Mouse (Mus musculus): ENCODE results near the gene Tmem243.

Tmem243 gene

GRCm38 (mm10) chr5:9100207-9100848 is at the start of gene Tmem243:
Gene Tmem243 (plus strand): TSS chr5:9100668.
- peak; percentile 94 for DNase-seq

- DNase-seq = peak; percentile 73
Observed at GRCm38 (mm10) chr5:9056020-9056660, 44.3 kb upstream of the Tmem243 start.

- no peak for DNase-seq
Observed at GRCm38 (mm10) chr5:9057277-9057879, 43.1 kb upstream of the Tmem243 start.

DNA sequence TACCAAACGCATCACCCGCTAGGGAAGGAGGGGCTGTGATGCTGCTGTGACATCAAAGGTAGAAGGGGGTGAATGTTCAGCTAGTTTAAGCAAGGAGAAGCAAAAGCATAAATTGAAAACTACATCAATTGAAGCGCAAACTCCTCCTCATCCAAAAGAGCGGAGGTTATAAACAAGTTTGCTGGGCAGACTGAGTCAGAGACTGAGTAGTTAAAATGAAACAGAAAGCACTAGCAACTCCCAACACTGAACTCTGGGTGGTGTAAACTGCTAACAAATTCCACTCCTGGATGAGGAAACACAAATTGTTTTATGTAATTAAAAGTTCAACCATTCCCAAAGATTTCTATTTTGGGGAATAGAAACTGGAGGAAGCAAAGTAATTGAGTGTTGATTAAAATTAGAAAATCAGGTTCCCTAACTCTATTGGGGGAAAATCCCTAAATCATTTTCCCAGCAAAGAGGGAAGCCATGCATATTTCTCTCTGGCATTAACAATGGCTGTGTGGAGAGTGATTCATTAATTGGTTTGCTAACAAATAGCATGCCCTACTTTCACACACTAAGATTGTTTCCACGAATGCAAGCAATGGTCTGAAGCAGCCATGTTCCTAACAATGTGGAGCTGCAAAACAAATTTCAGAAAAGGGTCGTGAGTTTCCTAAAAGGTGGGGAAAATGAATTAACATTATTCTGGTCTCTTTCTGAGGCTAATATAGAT is 41.0 kb upstream of the Tmem243 start:
- no peak for DNase-seq

- no peak for DNase-seq
Observed at GRCm38 (mm10) chr5:9060228-9060627, 40.2 kb upstream of the Tmem243 start.

DNA sequence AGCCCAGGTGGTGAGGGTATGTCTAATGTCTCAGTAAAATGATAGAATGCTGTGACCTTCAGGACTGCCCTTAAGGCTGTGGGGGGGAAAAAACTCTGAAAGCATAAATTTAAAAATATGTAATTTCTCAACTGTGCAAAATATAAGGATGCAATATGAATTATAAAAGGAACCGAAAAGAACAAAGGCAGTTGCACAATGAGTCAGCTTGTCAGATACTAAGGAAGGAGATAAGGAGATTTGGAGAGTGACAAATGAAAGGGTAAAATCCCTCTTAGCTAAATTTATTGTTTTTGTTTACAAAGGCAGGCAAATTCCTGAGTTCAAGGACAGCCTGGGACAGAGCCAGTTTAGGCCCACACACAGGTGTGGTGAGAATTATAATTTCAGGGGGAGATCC is 36.3 kb upstream of the Tmem243 start:
- no peak for DNase-seq

- peak; percentile 23 for DNase-seq
Observed at GRCm38 (mm10) chr5:9068886-9069285, 31.6 kb upstream of the Tmem243 start.

DNA sequence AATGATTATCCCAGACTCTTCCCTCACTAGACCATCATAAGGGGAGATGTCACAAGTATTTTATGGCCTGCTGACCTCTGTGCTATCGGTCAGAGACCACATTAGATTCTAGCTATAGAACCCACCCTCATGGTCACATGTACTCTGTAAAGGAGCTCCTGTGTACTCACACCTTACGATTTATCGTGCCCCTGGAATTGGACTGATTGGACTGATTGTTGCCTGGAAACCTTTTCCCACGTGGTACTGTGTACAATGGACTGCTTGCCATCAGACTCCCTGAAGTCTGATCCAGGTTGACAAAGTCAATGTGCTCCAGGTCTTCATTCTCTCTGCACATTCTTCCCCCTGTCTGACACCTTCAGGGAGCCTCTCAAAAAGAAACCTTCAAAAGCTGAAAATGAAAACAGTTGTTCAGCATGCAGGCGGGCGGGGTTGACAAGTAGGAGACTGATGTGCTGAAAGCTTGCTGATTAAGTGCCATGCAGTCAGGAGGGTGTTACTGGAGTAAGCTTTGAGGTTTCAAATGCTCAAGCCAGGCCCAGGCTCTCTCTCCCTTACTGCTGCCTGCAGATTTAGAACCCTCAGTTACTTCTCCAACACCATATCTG is 30.8 kb upstream of the Tmem243 start:
- DNase-seq = no peak

DNA sequence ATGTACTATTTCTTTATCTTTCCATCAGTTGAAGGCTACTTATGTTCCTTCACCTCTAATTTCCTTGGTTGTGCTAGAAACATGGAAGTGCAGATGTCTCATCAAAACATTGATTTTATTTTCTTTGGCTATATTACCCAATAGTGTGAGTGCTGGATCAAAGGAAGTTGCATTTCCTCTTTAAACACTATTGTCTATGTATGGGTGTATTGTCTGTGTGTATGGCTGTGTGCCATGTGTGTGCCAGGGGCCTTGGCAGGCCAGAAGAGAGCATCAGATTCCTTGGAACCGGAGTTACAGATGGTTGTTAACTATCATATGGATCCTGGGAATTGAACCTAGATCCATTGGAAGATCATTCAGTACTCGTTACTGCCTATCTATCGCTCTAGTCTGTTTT is 29.1 kb upstream of the Tmem243 start:
- no peak for DNase-seq

GRCm38 (mm10) chr5:9073177-9073854 is 27.2 kb upstream of the Tmem243 start:
- DNase-seq = peak; percentile 25

GRCm38 (mm10) chr5:9079773-9080501 is 20.5 kb upstream of the Tmem243 start:
- no peak for DNase-seq

DNA sequence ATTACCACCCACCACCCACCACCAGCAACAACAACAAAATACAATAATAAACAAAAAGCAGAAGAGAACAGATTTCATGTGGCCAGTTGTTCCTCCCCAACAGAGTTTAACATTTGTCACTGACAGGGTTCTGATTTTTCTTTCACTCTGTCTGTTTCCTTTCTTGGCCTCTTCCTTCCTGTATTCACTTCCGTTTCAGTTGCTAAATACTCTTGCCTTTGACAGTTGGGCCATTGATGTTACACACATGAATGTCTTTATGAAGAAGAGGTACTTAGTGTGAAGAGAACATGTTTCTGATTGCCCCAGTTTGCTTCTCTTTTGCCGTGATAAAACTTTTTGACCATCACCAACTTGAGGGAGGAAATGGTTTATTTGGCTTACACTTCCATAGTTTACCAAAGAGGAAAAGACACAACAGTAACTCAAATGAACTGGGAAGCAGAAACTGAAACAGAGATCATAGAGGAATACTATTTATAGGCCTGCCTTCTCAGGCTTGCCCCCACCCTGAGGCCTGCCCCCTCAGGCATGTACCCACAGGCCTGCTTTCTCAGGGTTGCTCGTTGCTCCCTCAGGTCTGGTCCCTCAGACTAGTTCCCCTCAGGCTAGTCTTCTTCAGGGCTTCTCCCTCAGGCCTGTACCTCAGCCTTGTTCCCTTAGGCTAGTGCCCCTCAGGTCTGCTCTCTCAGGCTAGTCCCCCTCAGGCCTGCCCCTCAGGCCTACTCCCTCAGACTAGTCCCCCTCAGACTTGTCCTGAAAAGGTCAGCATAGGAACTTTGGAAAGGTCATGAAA is 13.3 kb upstream of the Tmem243 start:
- DNase-seq = no peak

DNA sequence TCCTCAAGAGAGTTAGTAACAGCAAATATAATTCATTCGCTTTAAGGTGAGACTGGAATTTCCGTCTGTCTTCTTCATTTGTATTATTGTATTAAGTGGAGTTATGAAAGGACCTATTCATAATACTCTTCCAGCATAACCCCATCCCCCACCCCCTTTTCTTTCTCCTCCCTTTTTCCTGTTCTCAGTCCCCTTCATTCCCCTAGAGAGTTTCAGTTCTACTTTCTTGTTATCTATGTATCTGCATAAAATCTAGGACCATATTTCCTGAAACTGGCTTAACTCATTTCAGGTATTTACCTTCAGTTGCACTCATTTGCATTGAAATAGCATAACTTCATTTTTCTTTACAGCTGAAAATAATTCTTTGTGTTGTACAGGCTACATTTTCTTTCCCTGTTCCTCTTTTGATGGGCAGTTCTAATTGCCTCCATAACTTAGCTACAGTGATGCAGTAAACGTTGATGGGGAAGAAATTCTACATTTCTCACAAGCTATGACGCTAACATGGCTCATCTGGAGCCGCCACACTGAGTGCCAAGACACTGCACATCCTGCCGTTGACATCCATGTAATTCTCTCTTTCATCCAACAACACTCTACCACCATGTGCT is 9.9 kb upstream of the Tmem243 start:
- no peak for DNase-seq

DNA sequence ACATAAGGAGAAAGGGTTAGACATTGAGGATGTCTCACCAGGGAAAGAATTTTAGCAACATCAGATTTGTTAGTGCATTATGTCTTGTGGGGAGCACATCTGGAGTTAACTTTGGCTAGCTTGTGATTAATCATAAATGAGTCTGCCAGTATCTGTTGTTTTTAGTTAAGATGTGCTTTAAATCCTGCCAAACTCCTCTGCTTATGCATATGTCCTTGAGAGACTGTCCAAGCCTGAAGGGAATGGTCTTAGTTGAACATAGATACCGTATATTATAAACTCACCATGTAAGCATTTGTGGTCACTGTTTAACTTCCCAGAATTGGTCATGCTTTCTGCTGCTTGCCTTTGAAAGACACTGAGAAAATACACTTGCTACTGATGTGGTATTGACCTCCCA is 7.8 kb upstream of the Tmem243 start:
- no peak for DNase-seq

DNA sequence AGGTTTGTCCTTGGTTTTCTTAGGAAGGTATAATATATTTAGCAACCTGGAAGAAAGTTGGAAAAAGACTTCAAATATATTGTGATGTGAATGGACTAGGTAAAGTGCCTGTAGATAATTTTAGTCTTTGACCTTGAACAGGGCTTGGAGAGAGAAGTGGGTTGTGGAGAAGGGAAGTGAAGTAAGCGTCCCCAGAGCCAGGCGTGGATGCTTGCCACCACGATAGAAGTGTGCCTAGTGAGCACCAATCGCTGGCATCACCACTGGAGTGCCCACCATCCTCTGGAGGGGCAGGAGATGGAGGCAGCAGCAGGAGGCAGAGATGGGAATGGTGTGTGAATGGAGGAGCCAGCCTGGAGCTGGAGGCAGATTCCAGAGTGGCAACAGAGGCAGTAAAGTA is 7.0 kb upstream of the Tmem243 start:
- no peak for DNase-seq

DNA sequence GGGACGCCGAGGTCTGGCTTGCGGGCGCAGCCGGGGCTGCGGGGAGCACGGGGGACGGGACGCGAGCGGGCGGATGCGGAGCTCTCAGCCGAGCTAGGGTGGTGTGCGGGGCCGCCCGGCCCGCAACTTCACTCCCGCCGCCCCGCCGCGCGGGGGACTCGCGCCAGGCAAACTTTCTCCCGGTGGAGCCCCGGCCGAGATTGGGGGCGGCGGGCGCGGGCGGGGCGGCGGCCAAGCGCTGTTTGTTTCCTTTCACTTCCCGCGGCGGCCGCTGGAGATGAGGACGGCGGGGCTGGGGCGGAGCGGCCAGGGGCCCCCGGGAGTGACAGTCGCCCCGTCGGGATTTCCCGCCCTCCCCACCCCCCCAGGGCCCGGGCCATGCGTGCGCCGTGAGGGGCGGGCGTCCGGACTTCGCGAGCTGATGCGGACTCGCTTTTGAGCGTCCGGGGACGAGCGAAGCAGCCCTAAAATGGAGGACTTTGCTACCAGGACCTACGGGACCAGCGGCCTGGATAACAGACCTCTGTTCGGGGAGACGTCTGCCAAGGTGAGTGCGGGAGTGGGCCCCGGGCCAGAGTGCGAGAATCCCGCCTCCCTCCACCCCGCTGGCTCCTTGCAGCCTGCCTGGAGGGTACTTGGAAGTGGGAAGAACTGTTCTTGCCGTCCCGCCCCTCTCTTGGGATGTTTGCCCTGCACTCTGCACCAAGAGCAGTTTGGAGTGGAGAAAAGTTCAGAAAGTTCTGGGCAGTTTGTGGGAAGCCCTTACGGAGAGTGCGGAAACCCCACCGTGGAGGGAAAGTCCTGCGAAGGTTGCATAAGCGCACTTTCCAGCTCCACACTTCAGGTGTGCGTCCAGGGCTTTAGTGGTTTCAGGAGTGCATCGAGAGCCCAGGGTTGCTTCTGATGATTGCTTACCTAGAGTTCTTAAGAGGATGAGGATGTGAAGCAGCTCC is 657 bp downstream of the Tmem243 start:
- peak; percentile 79 for DNase-seq

DNA sequence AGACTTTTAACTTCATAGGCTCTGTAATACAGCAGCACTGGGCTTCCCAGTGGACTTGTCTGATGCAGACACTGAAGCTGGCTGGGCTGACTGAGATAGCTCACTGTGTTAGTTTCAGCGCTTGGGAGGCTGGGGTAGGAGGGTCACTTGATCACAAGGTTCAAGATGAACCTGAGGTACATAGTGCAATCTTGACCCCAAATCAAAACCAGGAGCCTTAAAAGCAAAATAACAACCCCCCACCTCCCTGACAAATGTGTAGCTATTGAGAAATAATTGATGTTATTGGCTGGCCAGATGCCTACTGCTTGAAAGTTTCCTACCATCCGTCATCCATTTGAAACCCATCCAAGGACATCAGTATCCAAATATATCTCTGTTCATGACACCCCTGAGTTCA is 2.2 kb downstream of the Tmem243 start:
- no peak for DNase-seq

DNA sequence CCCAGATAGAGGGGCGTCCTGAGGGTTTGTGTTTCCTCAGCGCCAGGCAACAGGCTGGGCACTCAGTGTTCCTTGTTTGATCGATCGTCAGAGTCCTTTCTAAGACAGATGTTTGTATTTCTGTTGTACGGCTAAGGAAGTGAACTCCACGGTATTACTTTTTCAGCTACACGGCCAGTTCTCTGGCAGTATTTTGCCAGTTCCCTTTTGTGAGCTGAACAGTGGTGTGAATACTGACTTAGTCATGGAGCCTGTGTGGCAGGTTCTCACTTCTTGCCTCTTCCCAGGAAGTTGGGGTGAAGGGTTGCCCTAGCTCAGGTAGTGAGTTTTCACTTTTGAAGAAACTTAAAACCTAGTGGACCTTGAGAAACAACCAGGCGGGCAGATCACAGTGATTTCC is 3.5 kb downstream of the Tmem243 start:
- no peak for DNase-seq

DNA sequence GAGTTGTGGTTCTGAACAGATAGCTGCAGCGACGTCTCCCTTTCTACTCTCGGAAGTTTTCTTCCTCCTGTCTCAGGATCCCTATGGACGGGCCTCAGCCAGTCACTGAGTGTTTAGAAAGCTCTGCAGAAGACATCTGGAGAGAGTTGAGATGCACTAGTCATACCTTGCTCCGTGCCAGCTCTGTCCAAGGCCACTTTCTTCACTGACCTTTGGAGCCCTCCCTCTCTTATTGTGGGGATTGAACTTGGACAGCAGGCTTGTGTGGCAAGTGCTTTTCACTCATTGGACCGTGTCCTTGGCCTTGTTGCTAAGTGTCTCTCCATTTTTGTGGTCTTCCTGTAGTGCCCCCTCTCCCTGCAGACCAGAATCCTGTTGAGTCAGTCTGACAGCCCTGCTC is 6.3 kb downstream of the Tmem243 start:
- DNase-seq = no peak
